Mouse (Mus musculus) C2C12 (cell line): Measurements from ENCODE around the gene Ndufc1. TPM values are rescaled to one million over a fixed set of nuclear protein-coding genes. Genes with fewer than 3 reads are reported as not detected.
"Not testable (repeated sequence)": the region's sequence is repeated elsewhere in the genome, so short reads cannot be mapped to it uniquely, and the experiment has no call there.

Source experiments
- H3K27me3 ChIP-seq: one replicate; pipeline ENCODE4 v1.6.1; 2011; ENCODE audit not compliant: control insufficient read depth, insufficient read depth, insufficient read length
- H3K36me3 ChIP-seq: one replicate; pipeline ENCODE4 v1.6.1; 2011; ENCODE audit not compliant: control insufficient read depth, insufficient read depth
- H3K4me3 ChIP-seq: one replicate; pipeline ENCODE4 v1.5.1; 2011; ENCODE audit warnings: mild to moderate bottlenecking, control low read depth; ENCODE audit not compliant: poor library complexity, insufficient read depth, severe bottlenecking
- H3K79me2 ChIP-seq: one replicate; pipeline ENCODE4 v1.6.1; 2011; ENCODE audit not compliant: control insufficient read depth, insufficient read depth
- H3K79me3 ChIP-seq: one replicate; pipeline ENCODE4 v1.6.1; 2011; ENCODE audit warnings: low read depth, control low read depth
- H3ac ChIP-seq: one replicate; pipeline ENCODE3; 2011; ENCODE audit warnings: low read depth; ENCODE audit not compliant: control insufficient read depth, insufficient read length
- CEBPB ChIP-seq: IDR thresholded peaks from one replicate; pipeline ENCODE4 v1.6.1; 2011; ENCODE audit warnings: low read depth, mild to moderate bottlenecking, control low read depth, moderate library complexity
- CTCF ChIP-seq: IDR thresholded peaks from one replicate; pipeline ENCODE4 v1.5.1; 2011; ENCODE audit not compliant: control insufficient read depth, insufficient read depth, insufficient read length
- FOSL1 ChIP-seq: IDR thresholded peaks from one replicate; pipeline ENCODE4 v1.8.0; 2011; ENCODE audit warnings: mild to moderate bottlenecking, low read length; ENCODE audit not compliant: poor library complexity, insufficient read depth, severe bottlenecking
- MAX ChIP-seq: IDR thresholded peaks from one replicate; pipeline ENCODE4 v1.6.1; 2011; ENCODE audit warnings: mild to moderate bottlenecking, control low read depth
- MYOD1 ChIP-seq: IDR thresholded peaks from one replicate; pipeline ENCODE4 v1.6.1; 2011; ENCODE audit warnings: low read depth; ENCODE audit not compliant: control insufficient read depth, insufficient read length
- MYOG ChIP-seq: IDR thresholded peaks from one replicate; pipeline ENCODE4 v1.6.1; 2011; ENCODE audit not compliant: control insufficient read depth, insufficient read length; ENCODE audit errors: extremely low read depth
- USF1 ChIP-seq: IDR thresholded peaks from one replicate; pipeline ENCODE4 v1.6.1; 2011; ENCODE audit warnings: low read depth, mild to moderate bottlenecking, control low read depth, moderate library complexity
- polyA plus RNA-seq: library from polyadenylated mRNA; unstranded; fragments of >200 nt; fragmentation: generic; extraction: Trizol; gene quantifications from one replicate; pipeline ENCODE4 v1.2.1, GENCODE M21; 2012; ENCODE audit warnings: missing spikeins

The Ndufc1 gene
- polyA plus RNA-seq, 1 experiment = 473 TPM

DNA sequence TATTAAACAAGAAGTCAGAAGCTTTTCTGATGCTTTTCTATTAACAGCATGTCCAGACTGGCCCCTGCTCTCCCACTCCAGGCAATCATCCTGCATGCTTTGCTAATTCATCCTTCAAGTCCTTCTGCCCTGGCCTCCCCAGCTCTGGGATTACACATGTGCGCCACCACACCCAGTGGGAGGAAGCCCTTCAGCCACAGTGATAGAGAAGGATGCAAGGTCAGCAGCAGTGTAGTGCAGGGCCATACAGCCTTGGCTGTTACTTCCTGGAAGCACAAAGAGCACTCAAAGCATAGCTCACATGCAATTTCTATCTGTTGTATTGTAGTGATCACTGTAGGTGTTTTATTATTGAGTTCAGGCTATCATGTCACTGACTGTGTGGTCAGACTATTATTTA, 4.5 kb upstream of the Ndufc1 start:
- TF ChIP-seq USF1 = no peak
- TF ChIP-seq FOSL1 = no peak
- no peak for TF ChIP-seq MYOD1
- TF ChIP-seq MYOG = no peak
- no peak for TF ChIP-seq CTCF
- TF ChIP-seq MAX = no peak
- TF ChIP-seq CEBPB = no peak
- Histone ChIP-seq H3K36me3 (peaks cover 7% of the 10 kb centered on the region), H3K79me2 (peaks cover 44% of the 10 kb centered on the region), H3K79me3 (peaks cover 30% of the 10 kb centered on the region), H3K27me3 (no peaks in the 10 kb centered on the region), H3K4me3 (no peak overlapping the region), H3ac (no peak overlapping the region)

DNA sequence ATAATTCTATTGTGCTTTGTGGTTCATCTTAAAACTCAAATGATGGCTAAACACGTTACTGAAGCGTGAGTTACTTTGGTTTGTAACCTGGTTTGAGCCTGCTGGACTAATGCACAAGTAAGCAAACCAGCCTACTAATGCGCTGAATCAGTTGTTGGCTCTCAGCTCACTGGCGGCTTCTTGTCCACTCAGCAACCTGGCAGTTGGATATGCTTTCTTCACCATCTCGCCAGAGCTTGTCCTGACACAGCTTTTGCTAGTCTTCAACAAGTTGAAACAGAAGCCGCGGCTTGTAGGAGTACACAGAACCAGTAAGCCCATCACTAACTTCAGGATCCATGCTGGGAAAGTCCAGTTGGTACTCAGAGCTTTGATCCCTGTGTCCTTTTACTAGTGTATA, 3.7 kb upstream of the Ndufc1 start:
- no peak for TF ChIP-seq CEBPB
- no peak for TF ChIP-seq MAX
- no peak for TF ChIP-seq USF1
- no peak for TF ChIP-seq FOSL1
- TF ChIP-seq MYOD1 = no peak
- TF ChIP-seq MYOG = no peak
- TF ChIP-seq CTCF = no peak
- Histone ChIP-seq H3ac (no peak overlapping the region), H3K79me3 (peaks cover 22% of the 10 kb centered on the region), H3K4me3 (no peak overlapping the region), H3K36me3 (no peaks in the 10 kb centered on the region), H3K27me3 (no peaks in the 10 kb centered on the region), H3K79me2 (peaks cover 44% of the 10 kb centered on the region)

DNA sequence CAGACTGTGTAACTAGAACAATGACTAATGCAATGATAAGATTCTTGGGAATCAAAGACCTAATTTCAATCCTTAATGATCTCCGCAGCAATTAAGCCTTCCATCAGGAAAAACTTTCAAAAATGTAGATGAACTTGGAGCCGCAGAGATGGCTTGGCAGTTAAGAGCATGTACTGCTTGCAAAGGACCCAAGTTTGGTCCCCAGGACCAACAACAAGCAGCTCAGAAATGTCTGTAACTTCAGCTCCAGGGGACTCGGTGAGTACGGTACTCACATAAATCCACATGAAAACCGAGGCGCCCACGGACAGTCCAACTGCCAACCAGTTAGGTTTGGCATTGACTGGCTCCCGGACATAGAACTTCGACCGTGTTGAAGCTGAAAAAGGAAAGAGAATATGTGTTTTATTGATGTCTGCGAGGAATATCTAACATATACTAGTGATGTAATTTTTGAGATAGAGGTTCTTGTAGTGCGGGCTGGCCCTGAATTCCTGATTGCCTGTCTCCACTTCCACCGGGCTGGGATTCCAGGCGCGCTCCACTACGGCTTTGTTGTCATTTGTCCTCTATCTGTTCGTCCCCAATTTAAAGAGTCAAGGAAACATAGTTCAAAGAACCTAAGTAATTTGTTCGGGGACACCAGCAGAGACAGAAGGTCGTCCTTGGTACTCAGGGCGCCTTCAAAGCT, 773 bp downstream of the Ndufc1 start:
- peaks cover 2% of the 10 kb centered on the region for H3K79me3 ChIP-seq
- TF ChIP-seq USF1 (no peak), CEBPB (no peak), CTCF (no peak), MYOG (no peak), MYOD1 (no peak), MAX (no peak), FOSL1 (no peak)

DNA sequence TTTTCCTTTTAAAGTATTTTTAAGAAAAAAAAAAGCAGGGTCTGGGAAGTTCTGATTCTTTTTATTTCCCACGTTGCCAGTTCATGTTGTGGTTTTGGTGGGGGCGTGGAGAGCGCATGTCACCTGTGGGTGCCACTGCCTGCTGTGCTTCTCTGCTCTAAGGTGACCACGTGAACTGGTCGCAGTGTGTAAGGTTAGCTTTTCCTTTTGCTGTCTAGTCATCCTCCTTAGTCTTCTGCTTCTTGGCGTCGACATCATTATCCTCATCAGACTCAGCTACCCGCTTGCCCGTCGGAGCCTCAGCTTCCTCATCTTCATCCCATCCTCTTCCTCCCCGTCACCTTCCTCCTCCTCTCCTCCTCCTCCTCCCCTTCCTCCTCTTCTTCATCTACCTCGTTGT, 6.2 kb downstream of the Ndufc1 start:
- H3K79me3 ChIP-seq = peaks cover 2% of the 10 kb centered on the region
- no peak for TF ChIP-seq FOSL1
- TF ChIP-seq CTCF = no peak
- TF ChIP-seq CEBPB = no peak
- TF ChIP-seq MYOG = no peak
- no peak for TF ChIP-seq MYOD1
- TF ChIP-seq MAX = no peak

More for the DNA sequence above, 773 bp downstream of the Ndufc1 start:
- H3K27me3 ChIP-seq = no peaks in the 10 kb centered on the region
- H3K79me2 ChIP-seq = peaks cover 20% of the 10 kb centered on the region
- H3ac ChIP-seq = peak overlapping the region; percentile 98
- H3K36me3 ChIP-seq = peaks cover 33% of the 10 kb centered on the region
- peak overlapping the region; percentile 86 for H3K4me3 ChIP-seq

DNA sequence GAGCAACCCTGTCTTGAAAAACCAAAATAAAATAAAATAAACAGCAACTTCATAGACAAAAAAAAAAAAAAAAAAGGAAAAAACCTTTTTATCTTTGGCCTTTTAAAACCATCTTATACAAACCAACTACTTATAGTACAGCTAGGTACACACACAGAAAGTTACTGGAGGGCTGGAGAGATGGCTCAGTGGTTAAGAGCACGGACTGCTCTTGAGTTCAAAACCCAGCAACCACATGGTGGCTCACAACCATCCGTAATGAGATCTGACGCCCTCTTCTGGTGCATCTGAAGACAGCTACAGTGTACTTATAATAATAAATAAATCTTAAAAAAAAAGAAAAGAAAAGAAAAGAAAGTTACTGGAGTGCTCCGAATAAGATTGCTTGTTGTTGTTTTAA, 6.7 kb downstream of the Ndufc1 start:
- not testable (repeated sequence) for H3K27me3 ChIP-seq, H3K4me3 ChIP-seq, H3K79me3 ChIP-seq, H3ac ChIP-seq, H3K79me2 ChIP-seq
- H3K36me3 ChIP-seq = peaks cover 33% of the 10 kb centered on the region

More for the DNA sequence above, 6.2 kb downstream of the Ndufc1 start:
- H3K36me3 ChIP-seq = peaks cover 37% of the 10 kb centered on the region
- no peak overlapping the region for H3K4me3 ChIP-seq
- H3K79me2 ChIP-seq = peaks cover 10% of the 10 kb centered on the region
- no peaks in the 10 kb centered on the region for H3K27me3 ChIP-seq
- H3ac ChIP-seq = no peak overlapping the region

DNA sequence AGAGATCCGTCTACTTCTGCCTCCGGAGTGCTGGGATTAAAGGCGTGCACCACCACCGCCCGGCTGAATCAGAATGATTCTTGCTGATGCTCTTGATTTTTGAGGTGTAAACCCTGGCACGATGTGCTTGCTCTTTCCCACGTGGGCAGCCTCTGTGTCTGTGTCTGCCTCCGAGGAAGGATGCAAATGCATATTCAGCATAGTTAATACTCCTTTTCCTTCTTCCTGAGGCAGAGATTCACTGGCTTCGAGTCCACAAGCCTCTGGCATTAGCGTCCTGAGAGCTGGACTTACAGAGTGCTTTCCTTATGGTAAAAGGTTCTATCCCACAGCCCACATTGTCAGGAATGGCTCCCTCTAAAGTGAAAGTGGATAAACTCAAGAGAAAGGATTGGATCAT, 8.1 kb downstream of the Ndufc1 start:
- H3K79me2 ChIP-seq = no peaks in the 10 kb centered on the region
- H3K79me3 ChIP-seq = no peaks in the 10 kb centered on the region
- peaks cover 19% of the 10 kb centered on the region for H3K36me3 ChIP-seq
- H3ac ChIP-seq = no peak overlapping the region
- TF ChIP-seq MAX (no peak), FOSL1 (no peak), MYOG (no peak)
- no peak overlapping the region for H3K4me3 ChIP-seq
- no peaks in the 10 kb centered on the region for H3K27me3 ChIP-seq
